Mouse (Mus musculus): ENCODE results near the gene C1rb.
"Not testable (repeated sequence)": the region's sequence is repeated elsewhere in the genome, so short reads cannot be mapped to it uniquely, and the experiment has no call there.

The C1rb gene

GRCm38 (mm10) chr6:124593121-124593520 is 23.0 kb downstream of the C1rb start:
- DNase-seq (ENCODE audit: low read depth, low spot score): no peak

DNA sequence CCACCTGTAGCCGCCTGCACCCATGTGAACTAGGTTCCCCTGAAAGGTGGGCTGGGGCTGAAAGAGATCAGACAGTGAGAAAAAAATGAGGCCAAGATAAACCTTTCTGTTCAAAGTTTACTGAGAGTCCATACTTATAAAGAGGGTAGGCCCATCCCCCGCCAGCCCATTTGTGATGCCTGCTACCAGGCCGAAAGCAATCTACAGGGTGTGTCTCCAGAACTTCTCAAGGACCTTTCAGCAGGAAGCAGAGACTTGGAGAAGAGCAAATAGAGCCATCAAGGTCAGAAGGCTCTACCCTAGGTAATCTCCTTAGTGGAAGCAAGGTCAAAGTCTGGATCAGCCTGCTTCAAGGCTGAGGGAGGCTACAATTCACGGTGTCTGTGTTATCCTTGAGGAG is 31.9 kb downstream of the C1rb start:
- no peak for DNase-seq (ENCODE audit: low read depth, low spot score)

GRCm38 (mm10) chr6:124625612-124626011 is 55.5 kb downstream of the C1rb start:
- no peak for DNase-seq (ENCODE audit: low read depth, low spot score)

GRCm38 (mm10) chr6:124626184-124626583 is 56.1 kb downstream of the C1rb start:
- not testable (repeated sequence) for DNase-seq (ENCODE audit: low read depth, low spot score)

DNA sequence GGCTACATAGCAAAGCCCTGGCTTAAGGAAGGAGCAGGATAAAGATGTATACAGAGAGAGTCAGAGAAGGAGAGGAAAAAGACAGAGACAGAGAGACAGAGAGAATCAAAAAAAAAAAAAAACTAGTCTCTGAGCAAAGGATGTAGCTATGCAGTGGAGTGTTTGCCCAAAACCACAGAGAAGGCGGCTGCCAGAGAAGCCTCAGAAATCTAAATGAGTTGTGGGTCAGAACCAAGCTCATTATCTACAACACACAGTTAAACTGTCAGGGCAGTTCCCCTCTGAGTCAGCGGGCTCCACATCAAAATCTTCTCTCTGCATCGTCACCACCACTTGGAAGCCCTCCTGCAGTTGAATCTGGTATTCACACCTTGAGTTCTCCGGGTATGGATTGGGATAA is 60.7 kb downstream of the C1rb start:
- DNase-seq (ENCODE audit: low read depth, low spot score): no peak
